Mouse (Mus musculus) layer of hippocampus, adult 8-10 months (tissue): Measurements from ENCODE around the gene Btbd2. TPM values are rescaled to one million over a fixed set of nuclear protein-coding genes. Genes with fewer than 3 reads are reported as not detected.
"Not testable (repeated sequence)": the region's sequence is repeated elsewhere in the genome, so short reads cannot be mapped to it uniquely, and the experiment has no call there.

Source experiments
- DNase-seq, 2 experiments: peaks; one replicate each; pipeline ENCODE4 v3.0.0; 2022; ENCODE audit warnings: low spot score in 2 of 2
- total RNA-seq, 4 experiments: library from RNA; stranded (reverse); gene quantifications; 2 replicates each; pipeline ENCODE4 v1.2.4; 2022

Gene Btbd2
- total RNA-seq, 4 experiments from 2014 or later: 92.1 to 103 (median 97.9) TPM

DNA sequence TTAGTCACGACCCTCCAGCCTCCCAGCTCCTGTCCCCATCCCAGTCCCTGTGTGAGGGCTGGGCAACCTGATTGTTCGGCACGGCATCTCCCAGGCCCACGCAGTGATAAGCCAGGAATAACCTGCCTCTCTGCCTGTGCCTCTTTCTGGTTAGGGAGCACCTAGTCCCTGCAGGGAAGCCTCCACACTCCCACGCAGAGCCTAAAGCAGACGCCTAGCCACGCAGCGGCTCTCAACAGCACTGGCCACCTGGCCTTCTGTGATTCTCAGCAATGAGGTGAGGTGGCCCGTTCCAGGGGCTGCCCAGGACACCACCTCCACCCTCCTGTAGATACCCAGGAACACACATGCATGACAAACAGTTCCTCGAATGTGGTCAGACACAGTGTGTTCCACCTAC is 6.5 kb downstream of the Btbd2 start:
- no peak for DNase-seq

DNA sequence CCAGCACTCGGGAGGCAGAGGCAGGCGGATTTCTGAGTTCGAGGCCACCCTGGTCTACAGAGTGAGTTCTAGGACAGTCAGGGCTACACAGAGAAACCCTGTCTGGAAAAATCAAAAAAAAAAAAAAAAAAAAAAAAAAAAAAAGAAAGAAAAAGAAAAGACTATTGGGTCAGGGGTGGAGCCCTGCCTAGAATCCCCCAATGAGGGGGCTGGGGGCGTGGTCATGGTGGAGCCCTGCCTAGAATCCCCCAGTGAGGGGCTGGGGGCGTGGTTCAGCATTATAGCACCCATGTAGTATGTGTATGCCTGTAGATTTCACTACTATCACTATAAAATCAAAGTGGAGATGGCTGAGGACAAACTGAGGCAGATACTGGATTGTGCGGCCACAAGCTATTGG is 7.0 kb downstream of the Btbd2 start:
- not testable (repeated sequence) for DNase-seq

DNA sequence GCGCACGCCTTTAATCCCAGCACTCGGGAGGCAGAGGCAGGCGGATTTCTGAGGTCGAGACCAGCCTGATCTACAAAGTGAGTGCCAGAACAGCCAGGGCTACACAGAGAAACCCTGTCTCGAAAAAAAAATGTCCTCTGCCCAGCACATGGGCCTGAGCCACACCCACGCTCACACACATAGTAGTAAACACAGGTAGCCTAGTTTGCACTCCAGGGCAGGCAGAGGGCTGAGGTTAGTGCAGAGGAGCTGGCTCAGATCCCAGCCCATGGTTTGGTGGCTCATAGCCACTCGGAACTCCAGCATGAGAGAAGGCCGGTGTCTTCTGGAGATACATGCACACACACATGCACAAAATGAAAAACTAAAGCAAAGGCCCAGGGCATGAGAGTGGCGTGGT is 9.9 kb downstream of the Btbd2 start:
- DNase-seq: no peak

DNA sequence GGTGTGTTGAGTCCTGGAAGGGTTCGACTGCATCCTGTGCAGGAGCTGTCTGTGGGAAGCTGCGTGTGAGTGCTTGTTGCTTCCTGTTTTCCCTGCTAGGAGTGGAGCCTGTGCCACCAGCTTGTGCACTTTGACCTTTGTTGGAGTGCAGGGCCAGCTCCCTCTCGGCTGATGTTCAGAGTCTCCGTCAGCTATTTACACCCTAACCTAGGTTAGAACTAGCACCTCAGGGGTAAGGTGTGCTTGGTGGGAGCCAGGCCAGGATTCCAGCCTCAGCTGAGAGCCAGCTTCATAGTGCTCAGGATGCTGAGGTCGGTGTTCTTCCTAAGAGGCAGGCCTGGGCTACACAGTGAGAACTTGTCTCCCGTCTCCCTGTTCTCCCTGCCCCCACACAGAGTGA is 21.5 kb downstream of the Btbd2 start:
- DNase-seq: no peak

DNA sequence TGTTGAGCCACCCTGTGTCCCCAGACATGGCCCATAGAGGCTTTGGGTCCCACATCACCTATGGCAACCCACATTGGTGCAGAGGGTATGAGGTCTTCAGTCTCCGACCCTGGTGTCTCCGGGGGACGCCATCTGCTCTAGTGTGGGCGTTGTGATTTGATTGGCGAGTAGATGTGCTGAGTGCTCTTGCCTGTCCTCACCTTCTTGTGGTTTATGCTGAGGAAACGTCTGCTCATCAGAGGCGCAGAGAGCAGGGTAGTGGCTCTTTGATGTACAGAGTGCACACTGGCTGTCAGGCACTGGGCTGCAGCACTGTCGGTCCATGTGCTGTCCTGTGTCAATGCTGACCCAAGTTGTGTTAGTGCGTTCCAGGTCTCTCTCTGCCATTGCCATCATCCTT is 27.9 kb downstream of the Btbd2 start:
- DNase-seq: no peak

DNA sequence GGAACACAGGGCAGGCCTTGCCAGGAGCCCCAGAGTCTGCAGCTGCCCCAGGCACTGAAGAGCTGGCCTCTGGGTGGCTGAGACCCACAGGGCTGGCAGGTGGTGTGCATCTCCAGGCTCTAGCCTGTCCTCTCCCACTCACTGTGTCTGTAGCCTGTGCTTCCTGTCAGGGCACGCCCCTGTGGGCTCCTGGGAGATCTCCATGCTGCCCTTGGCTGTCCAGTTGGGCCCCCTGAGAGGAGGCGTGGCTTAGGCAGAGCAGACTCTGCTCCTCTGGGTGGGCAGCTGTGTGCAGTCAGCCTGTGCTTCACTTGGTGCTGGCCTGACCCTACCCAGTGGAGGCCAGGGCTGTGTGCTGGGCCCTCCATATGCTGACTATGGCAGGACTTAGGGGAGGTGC is 29.2 kb downstream of the Btbd2 start:
- DNase-seq: no peak

DNA sequence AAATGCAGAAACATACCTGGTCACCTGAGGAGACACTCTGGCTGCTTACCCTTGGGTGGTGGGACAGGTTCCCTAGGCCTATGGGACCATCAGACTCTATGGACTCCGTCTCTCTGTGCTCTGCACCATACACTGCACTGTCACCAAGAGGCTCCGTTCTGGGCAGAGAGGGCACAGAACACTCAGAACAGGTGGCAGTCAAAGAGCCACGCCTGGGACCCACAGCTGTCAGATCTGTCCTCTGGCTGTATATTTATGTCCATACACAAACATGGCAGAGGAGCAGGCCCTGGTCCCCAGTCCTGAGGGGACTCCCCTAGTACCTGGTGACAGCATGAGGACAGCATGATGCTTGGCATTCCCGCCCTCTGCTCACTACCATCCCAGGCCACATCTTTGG is 31.1 kb downstream of the Btbd2 start:
- no peak for DNase-seq

DNA sequence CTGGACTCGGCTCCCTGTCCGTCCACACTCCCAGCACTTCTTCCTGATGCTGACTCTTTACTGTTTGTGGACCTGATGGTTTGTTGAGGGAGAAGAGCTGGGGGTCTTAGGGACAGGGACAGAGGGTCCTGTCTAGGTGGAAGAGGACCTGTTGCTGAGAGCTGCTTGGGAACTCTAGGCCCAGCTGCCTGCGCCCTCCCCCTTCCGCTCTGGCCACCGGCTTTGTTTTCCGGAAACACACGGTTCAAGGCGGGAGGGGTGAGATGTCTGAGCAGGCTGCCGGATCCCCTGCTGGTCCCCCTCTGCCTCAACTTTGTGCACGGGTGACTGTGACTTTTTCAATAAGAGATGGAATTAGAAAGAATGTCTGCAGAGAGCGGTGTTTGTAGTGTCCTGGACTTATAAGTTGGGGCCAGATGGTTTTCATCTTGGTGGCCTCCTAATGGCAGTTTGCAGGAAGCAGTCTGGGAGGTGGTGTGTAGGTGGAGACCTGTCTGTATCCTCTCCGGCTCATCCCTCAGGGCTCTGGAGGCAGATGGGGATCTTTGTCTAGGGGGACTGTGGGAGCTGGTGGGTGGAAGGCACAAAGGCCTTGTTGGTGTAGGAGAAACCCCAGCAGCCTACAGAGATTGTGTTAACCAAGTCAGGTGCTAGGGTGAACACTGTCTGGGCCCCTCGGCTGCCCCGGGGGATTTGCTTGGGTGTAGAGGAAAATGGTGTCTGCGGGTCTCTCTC is 33.2 kb downstream of the Btbd2 start:
- DNase-seq: peak in 1 of 2 experiments; percentile 28

DNA sequence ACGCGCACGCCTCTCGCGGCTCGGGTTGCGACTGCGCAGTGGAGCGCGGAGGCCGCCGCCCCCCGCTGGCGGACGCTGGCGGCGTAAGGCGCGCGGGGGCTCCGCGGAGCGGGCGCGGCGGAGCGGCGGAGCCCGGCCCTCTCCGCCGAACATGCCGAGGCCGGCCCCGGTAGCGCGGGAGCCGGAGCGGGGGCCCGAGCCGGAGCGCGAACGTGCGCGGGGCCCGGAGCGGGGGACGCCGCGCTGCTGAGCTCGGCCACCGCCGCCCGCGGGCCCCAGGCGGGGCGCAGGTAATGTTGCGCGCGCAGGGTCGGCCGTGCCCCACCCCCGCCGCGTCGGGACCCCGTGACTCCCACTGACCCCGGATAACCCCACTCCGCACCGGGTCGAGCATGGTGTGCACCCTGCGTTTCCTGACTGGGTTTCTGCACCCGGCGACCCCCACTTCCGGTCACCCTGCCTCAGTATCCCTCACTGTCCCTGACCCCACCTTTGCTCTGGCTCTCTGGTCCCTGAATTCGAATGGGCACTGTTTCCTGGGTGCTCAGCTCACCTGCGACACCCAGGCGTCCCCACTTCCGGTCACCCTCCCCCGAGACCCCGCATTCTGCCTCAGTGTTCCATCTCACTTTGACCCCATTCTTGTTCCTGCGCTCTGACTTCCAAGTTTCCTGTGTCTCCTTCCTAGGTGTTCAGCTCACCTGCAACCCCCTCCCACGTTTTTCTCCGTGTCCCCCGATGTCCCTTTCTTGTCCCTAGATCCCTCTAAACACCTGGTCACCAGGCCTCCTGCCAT is 34.0 kb downstream of the Btbd2 start, which contains the start of gene Csnk1g2:
TSS of gene Csnk1g2 (plus strand) at position 178 of the 796 bp plus-strand sequence.
- DNase-seq: peak in 1 of 2 experiments; percentile 38

DNA sequence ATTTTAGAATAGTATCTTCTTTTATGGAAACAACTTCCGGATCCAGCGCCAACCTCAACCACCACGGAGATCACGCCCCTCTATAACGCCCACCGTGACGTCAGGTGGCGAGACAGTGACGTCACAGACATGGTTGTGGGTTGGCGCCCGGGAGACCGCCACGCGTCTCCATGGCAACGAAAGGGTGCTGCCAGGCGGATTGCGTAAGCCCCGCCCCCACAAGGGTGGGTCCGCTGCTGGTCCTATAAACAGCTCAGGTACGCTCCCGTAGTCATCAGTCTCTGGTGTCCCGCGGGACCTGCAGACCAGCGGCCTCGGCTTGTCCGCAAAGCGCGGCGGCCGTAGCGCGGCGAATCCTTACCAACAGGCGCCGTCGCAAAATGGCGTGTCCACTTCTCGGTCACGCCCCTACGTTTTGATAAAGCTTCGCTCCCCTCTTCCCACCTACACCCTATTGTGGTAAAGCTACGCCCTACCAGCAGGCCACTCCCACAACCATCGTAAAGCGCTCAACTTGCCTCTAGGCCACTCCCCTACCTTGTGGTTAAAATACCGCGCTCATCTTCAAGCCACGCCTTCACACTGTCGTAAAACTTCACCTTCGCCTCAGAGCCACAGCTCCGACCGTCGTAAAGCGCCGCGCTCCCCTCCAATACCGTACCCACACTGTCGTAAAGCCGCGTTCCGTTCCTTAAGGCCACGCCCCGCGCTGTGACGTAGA is 34.8 kb downstream of the Btbd2 start:
- peak; percentile 99 to 100 for DNase-seq

DNA sequence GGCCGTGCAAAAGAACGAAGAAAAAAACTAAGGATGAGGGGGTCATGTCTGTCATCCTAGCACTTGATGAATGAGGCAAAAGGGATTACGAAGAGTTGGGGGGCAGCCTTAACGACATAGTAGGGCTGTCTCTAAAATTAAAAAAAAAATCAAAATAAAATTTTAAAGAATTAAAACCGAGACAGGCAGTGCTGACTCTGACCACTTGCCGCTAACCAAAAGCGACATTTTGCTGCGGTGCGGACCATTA is 35.3 kb downstream of the Btbd2 start:
- DNase-seq: no peak

DNA sequence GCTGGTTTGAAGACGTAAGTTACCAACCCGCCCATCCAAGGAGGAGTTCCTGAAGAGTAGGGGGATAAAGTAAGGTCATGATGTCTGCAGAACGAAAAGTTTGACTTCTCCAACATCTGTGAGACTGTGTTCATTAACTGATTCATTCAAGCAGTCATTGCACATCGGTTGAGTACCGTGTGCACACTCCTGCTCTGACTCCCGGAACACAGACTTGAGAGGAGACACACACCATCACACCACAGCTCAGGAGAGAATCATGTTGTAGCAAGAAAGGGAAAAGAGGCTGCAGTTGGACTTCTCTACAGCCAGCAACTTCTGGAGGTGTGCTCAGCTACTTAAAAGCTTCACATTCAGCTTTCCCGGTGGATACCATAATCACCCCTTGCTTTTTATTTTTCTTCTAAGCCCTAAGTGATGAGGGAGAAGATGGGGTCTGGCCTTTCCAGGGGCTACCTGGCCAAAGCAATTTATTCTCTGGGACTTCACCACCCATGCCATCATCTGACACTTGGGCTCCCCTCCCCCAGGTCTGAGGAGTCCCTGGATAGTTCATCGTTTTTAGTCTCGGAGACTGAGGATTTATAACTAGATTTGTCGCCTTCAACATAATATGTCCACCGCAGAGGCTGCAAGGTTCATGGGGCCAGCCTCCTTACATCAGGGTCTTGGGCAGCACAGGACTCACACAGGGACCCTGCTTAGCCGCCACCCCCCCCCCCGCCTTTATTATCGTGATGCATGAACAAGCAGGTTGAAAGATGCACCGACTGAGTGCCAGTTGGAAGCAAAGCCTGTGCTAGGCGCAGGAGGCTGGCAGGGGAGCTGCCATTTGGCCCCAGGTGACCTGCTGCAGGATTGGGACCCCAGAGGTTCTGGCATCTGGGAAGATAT is 35.8 kb downstream of the Btbd2 start:
- DNase-seq: no peak

DNA sequence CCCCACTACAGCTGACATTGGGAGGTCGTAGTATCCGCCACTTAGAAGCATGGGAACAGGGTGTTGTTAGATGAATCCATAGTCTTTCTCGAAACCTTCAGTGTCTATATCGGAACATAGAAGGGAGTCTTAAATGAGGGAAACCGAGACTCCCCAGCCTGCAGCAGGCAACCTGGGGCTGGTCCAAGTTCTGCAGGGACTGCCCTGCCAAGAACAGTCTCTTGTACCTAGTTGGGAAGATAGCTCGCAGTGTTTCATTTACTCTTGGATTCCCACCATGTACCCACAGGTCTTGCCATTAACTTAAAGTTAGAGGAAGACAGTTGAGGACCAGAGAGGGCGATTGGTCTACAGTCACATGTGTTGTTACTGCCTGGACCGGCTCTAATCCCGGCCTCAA is 36.5 kb downstream of the Btbd2 start:
- DNase-seq: no peak

DNA sequence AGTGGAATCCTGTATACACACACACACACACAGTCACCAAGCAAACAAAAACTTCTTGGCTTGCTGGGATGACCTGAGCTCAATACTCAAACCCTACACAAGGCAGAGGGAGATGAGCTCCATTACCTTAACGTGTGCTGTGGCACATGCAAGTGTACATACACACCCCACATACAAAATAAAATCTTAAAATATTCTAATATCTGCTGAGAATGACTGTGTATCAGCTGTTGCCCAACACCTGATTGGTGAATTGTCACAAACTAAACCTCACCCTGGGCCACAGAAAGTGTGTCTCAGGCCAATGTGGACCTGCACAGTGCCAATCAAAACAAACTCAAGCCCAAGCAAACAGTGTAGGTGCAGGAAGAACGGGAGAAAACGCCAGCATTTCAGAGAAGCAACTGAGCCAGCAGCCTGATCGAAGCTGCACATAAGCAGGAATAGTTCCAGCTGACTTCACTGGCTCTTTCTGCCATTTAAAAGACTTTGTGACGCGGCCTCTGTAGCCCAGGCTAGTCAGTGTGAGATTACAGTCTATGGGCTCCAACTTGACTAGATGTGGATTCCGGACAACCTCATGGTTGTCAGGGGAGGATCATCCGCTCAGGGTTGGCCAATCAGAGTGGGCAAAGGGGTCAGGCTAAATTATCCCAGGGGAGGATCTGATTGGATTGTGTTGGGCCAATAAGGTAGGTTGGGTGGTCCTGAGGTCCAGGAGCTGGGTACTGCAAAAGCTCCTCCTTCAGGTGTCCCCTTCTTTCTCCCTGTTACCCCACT is 37.2 kb downstream of the Btbd2 start:
- DNase-seq: no peak

DNA sequence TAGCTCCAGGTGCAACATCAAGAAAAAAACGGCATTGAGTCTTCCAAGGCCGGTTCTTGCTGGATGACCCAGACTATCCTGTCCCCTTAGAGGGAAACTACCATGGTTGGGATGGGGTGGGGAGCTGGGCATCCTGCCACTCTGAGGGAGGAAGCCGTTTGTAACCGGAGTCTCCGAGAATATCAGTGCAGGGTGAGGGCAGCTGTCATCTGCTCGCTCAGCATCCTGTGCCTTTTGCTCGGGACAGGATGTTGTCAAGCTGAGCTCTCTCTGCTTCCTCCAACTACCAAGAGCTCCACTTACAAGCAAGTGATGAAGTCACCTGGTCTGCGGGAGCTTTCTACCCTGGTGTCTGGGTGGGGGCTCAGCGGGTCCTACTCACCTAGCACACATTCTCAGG is 38.7 kb downstream of the Btbd2 start:
- DNase-seq: no peak

DNA sequence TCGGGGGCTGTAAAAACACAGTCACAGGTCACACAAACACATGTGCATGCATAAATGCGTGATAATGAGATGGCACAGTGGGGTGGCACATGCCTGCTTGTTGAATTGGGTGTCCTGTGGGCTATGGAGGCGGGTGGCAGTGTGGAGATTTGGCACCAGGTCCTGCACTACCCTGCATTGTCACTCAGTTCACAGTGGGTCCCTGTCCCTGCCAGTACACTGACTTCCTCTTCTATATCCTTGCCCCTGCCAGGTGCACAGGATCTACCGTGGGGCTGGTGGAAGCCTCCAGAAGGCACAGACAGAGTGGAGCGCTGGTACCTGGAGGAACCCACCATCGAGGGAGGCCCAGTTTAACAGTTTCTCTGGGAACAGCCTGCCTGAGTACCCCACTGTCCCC is 42.5 kb downstream of the Btbd2 start:
- no peak for DNase-seq

DNA sequence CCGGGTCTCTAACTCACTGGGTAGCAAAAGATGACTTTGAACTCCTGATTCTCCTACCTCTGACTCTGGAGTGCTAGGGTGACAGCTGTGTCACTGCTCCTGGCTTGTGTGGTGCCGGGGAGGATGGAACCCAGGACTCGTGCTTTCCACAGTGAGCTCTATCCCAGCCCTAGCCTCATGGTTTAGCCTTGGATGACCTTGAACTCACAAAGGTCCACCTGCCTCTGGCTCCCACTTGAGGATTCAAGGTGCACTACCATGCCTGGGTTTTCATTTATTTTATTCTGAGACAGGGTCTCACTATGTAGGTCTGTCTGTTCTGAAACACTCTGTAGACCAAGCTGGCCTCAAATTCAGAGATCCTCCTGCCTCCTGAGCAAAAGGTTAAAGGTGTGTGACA is 43.0 kb downstream of the Btbd2 start:
- no peak for DNase-seq

DNA sequence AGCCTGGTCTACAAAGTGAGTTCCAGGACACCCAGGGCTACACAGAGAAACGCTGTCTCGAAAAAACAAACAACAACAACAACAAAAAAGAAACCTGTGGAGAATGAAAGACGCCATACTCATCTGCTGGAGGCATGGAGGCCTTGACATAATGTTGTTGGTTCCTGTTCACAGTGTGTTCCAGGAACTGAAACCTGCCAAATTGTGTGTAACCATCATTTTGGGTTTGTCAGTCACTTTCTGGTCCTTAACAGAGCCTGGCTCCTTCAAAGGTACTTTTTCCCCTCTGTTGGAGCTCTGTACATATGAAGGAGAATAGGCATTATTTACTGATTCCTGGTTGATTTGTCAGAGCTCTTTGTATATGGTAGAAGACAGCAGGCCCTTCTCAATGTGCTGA is 45.0 kb downstream of the Btbd2 start:
- no peak for DNase-seq

DNA sequence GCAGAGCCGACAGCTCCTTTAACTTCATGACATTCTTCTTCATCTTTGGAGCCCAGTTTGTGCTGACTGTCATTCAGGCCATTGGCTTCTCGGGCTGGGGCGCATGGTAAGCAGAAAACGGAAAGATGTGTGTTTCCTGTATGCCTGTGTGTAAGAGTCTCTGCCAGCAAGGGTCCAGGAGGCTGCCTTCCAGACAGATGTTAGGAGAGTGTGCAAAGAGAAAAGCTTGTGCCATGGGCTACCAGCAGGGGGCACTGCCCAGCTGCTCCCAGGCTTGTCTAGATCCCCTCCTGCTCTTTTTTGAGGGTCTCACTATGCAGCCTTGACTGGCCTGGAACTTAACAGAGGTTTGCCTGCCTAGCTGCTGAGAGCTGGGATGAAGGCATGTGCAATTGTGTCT is 45.8 kb downstream of the Btbd2 start:
- no peak for DNase-seq

DNA sequence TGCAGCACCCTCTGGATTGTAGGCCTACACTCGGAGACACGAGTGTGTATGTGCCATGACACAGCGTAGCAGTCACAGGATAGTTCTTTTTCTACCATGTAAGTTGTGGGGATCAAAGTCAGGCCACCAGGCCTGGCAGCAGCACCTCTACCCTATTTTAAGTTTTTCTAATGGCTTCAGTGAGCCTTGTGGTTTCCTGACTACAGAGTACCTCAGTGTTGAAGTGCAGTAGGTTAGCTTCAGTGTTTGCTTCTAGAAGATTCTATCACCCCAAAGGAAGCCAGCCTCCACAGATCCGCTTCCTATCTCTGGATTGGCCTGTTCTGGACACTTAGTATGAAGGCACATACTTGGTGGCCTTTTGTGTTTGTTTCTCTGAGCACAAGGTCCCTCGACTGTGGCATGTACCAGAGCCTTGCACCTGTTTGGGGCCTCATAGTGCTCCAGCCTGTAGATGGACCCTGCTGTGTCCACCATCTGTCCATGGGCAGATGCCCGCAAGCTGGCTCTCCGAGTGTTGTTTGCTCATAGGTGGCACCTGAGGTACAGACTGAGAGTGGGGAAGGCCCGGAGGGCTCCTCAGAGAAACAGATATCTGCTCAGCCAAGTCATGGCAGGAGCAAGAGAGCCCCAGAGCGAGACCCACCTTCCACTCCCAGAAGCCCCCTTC is 46.6 kb downstream of the Btbd2 start:
- DNase-seq: no peak
